Mouse (Mus musculus) megakaryocyte, embryonic 14.5 days (primary cell): ENCODE measurements around the gene Timp3.

Experiments
- FLI1 ChIP-seq: IDR thresholded peaks from 2 replicates; pipeline ENCODE4 v1.6.1; 2012; ENCODE audit warnings: low read length, inconsistent platforms, mixed read lengths
- GATA1 ChIP-seq: IDR thresholded peaks from 3 replicates; pipeline ENCODE4 v1.6.1; 2012; ENCODE audit warnings: mixed read lengths, low read length, inconsistent platforms, borderline replicate concordance

- TF ChIP-seq GATA1 (no peak), FLI1 (no peak)
These were observed 15.3 kb downstream of the Timp3 start for GRCm38 (mm10) chr10:86315513-86315912.
